Mouse (Mus musculus) left cerebral cortex, postnatal 4 days (tissue): ENCODE results near the gene Nmnat2. TPM values are rescaled to one million over a fixed set of nuclear protein-coding genes. Genes with fewer than 3 reads are reported as not detected.

Source experiments
- DNase-seq: peaks from one replicate; pipeline ENCODE4 v3.0.0-alpha.2; 2022
- intact Hi-C: fragments of 180-260 bp; cut with DNase I; formaldehyde crosslinking; loops from one replicate; pipeline ENCODE4 v1.15.1; 2025
- total RNA-seq, 2 experiments: library from RNA; stranded (reverse); gene quantifications; 2 replicates each; pipeline ENCODE4 v1.2.3; 2021

Nmnat2 gene
- total RNA-seq, 2 experiments from 2014 or later, result 152 to 155 TPM

GRCm38 (mm10) chr1:153090807-153091206 lies 136.0 kb downstream of the Nmnat2 start:
- intact Hi-C loops, result loop anchor here (10.0 kb wide), 1 partner anchor 294 kb away; no protein-coding TSS in a partner anchor
- no peak for DNase-seq

- intact Hi-C loops, result loop anchor here (10.0 kb wide), 1 partner anchor 293 kb away; no protein-coding TSS in a partner anchor
- DNase-seq, result no peak
These were observed 136.8 kb downstream of the Nmnat2 start for GRCm38 (mm10) chr1:153091438-153092236.

- intact Hi-C loops, result loop anchor here (10.0 kb wide), 1 partner anchor 292 kb away; no protein-coding TSS in a partner anchor
- peak; percentile 73 for DNase-seq
These were observed 137.6 kb downstream of the Nmnat2 start for GRCm38 (mm10) chr1:153092237-153092975.

GRCm38 (mm10) chr1:153093172-153093571 lies 138.4 kb downstream of the Nmnat2 start:
- intact Hi-C loops, result loop anchor here (10.0 kb wide), 1 partner anchor 292 kb away; no protein-coding TSS in a partner anchor

GRCm38 (mm10) chr1:153093581-153093980 lies 138.8 kb downstream of the Nmnat2 start:
- intact Hi-C loops, result loop anchor here (10.0 kb wide), 1 partner anchor 291 kb away; no protein-coding TSS in a partner anchor
- no peak for DNase-seq

More at GRCm38 (mm10) chr1:153093172-153093571, 138.4 kb downstream of the Nmnat2 start:
- DNase-seq, result no peak

GRCm38 (mm10) chr1:153094226-153095076 lies 139.7 kb downstream of the Nmnat2 start:
- no peak for DNase-seq
- intact Hi-C loops, result loop anchor here (10.0 kb wide), 1 partner anchor 290 kb away; no protein-coding TSS in a partner anchor

GRCm38 (mm10) chr1:153095328-153095727 lies 140.5 kb downstream of the Nmnat2 start:
- no peak for DNase-seq
- intact Hi-C loops, result loop anchor here (10.0 kb wide), 1 partner anchor 289 kb away; no protein-coding TSS in a partner anchor

GRCm38 (mm10) chr1:153095826-153096727 lies 141.3 kb downstream of the Nmnat2 start:
- intact Hi-C loops, result loop anchor here (10.0 kb wide), 1 partner anchor 289 kb away; no protein-coding TSS in a partner anchor
- no peak for DNase-seq

GRCm38 (mm10) chr1:153097017-153097675 lies 142.4 kb downstream of the Nmnat2 start:
- DNase-seq, result no peak
- intact Hi-C loops, result loop anchor here (10.0 kb wide), 1 partner anchor 288 kb away; no protein-coding TSS in a partner anchor

- no peak for DNase-seq
- intact Hi-C loops, result loop anchor here (10.0 kb wide), 1 partner anchor 286 kb away; no protein-coding TSS in a partner anchor
These were observed 143.8 kb downstream of the Nmnat2 start for GRCm38 (mm10) chr1:153098586-153098985.

GRCm38 (mm10) chr1:153100912-153101311 lies 146.1 kb downstream of the Nmnat2 start:
- intact Hi-C loops, result no loop called here
- no peak for DNase-seq

GRCm38 (mm10) chr1:153101327-153101880 lies 146.6 kb downstream of the Nmnat2 start:
- no peak for DNase-seq
- intact Hi-C loops, result no loop called here

GRCm38 (mm10) chr1:153102296-153103185 lies 147.7 kb downstream of the Nmnat2 start:
- DNase-seq, result no peak
- intact Hi-C loops, result no loop called here

- no peak for DNase-seq
- intact Hi-C loops, result no loop called here
These were observed 148.4 kb downstream of the Nmnat2 start for GRCm38 (mm10) chr1:153103186-153103554.

GRCm38 (mm10) chr1:153104804-153105203 lies 150.0 kb downstream of the Nmnat2 start:
- intact Hi-C loops, result no loop called here
- no peak for DNase-seq

- DNase-seq, result peak; percentile 77
- intact Hi-C loops, result no loop called here
These were observed 153.1 kb downstream of the Nmnat2 start for GRCm38 (mm10) chr1:153107866-153108265.

GRCm38 (mm10) chr1:153109346-153109745 lies 154.6 kb downstream of the Nmnat2 start:
- intact Hi-C loops, result no loop called here
- no peak for DNase-seq
